Mouse (Mus musculus): ENCODE measurements at regions not wholly inside any gene's neighbourhood (a gene's known extent, or its start where the extent isn't known, plus 50 kb on each side); places are given as distances from the start of the nearest gene placed in this dataset.

- TF ChIP-seq GATA1 (IDR thresholded peaks at IDR 0.05; ENCODE audit: low read depth, low read length), result no peak
- TF ChIP-seq EP300 (IDR thresholded peaks at IDR 0.05; ENCODE audit: low read depth in 1 of 2, low read length in 2 of 2), result no peak
- no peak for TF ChIP-seq CTCF (IDR thresholded peaks at IDR 0.05 in 2 of 3, conservative IDR thresholded peaks at IDR 0.05 in 1 of 3; ENCODE audit: control insufficient read depth in 1 of 3, insufficient read depth in 1 of 3, low read depth in 2 of 3, low read length in 3 of 3, poor library complexity in 1 of 3, severe bottlenecking in 1 of 3)
- TF ChIP-seq TBP (IDR thresholded peaks at IDR 0.05; ENCODE audit: low read depth, low read length), result no peak
- no peak for TF ChIP-seq CHD1 (IDR thresholded peaks at IDR 0.05; ENCODE audit: low read depth, low read length)
Observed at GRCm38 (mm10) chr3:74904177-74904576, 260.7 kb downstream of the Zbbx start.
